Mouse (Mus musculus): ENCODE measurements at regions not wholly inside any gene's neighbourhood (a gene's known extent, or its start where the extent isn't known, plus 50 kb on each side); places are given as distances from the start of the nearest gene placed in this dataset.
A peak's percentile ranks its signal among the peaks of the same experiment; 100 is the strongest.
"Not testable (repeated sequence)": the region's sequence is repeated elsewhere in the genome, so short reads cannot be mapped to it uniquely, and the experiment has no call there.

GRCm38 (mm10) chr9:32947221-32947620 lies 311.2 kb downstream of the Ets1 start:
- H3K4me1 ChIP-seq (ENCODE audit: control insufficient read depth, insufficient read depth): no peaks in the 10 kb centered on the region
- H3K27me3 ChIP-seq (ENCODE audit: control insufficient read depth, insufficient read depth, low read length): no peaks in the 10 kb centered on the region
- DNase-seq (ENCODE audit: low spot score) (no peak), ATAC-seq (ENCODE audit: insufficient read depth, low read depth) (no peak)
- no peak overlapping the region for H3K27ac ChIP-seq (ENCODE audit: low read depth)
- H3K36me3 ChIP-seq (replicated peaks; ENCODE audit: control insufficient read depth, insufficient read depth, low read length): no peaks in the 10 kb centered on the region
- no peaks in the 10 kb centered on the region for H3K9me3 ChIP-seq (replicated peaks; ENCODE audit: control insufficient read depth, low read length)
- no peak overlapping the region for H3K4me3 ChIP-seq (ENCODE audit: low read depth, low read length)
- TF ChIP-seq EP300 (IDR thresholded peaks at IDR 0.05; ENCODE audit: low read depth): no peak
- TF ChIP-seq CTCF (IDR thresholded peaks at IDR 0.05; ENCODE audit: low read depth): no peak
- H3K9ac ChIP-seq (replicated peaks; ENCODE audit: low read depth, low read length): no peak overlapping the region
- WGBS: 76% methylated on average over 3 of the region's 3 CpGs
- no peak overlapping the region for H3K4me2 ChIP-seq (ENCODE audit: low read depth, low read length)

DNA sequence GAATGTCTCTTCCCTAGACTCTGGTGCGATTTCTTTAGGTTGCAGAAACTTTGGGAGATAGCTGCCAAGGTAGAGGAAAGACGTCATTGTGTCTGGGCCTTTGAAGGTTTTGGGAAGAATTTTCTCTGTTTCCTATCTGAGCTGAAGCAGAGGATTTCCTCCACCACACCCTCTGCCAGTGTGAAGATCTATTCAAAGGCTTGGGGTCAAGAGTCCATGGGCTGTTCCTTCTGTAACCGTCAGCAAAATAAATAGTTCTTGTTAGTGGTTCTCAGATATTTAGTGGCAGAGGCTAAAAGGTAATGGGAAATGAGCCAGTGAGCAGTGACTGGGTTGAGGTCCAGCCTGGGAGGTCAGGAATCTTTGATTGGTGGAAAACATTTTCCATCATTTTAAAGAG lies 313.0 kb downstream of the Ets1 start:
- ATAC-seq (ENCODE audit: insufficient read depth, low read depth) (no peak), DNase-seq (ENCODE audit: low spot score) (no peak)
- Histone ChIP-seq H3K9ac (replicated peaks; ENCODE audit: low read depth, low read length) (no peak overlapping the region), H3K4me2 (ENCODE audit: low read depth, low read length) (no peak overlapping the region), H3K27me3 (ENCODE audit: control insufficient read depth, insufficient read depth, low read length) (no peaks in the 10 kb centered on the region), H3K4me3 (ENCODE audit: low read depth, low read length) (no peak overlapping the region), H3K36me3 (replicated peaks; ENCODE audit: control insufficient read depth, insufficient read depth, low read length) (no peaks in the 10 kb centered on the region), H3K9me3 (replicated peaks; ENCODE audit: control insufficient read depth, low read length) (no peaks in the 10 kb centered on the region), H3K27ac (ENCODE audit: low read depth) (no peak overlapping the region), H3K4me1 (ENCODE audit: control insufficient read depth, insufficient read depth) (no peaks in the 10 kb centered on the region)
- TF ChIP-seq CTCF (IDR thresholded peaks at IDR 0.05; ENCODE audit: low read depth) (no peak), EP300 (IDR thresholded peaks at IDR 0.05; ENCODE audit: low read depth) (0 out of 2 replicates have a peak, but pooled peaks have one; percentile 23)
- WGBS: 63% methylated on average over 3 of the region's 3 CpGs

- ATAC-seq (ENCODE audit: insufficient read depth, low read depth) (no peak), DNase-seq (ENCODE audit: low spot score) (no peak)
- Histone ChIP-seq H3K27me3 (ENCODE audit: control insufficient read depth, insufficient read depth, low read length) (no peaks in the 10 kb centered on the region), H3K4me2 (ENCODE audit: low read depth, low read length) (no peak overlapping the region), H3K4me3 (ENCODE audit: low read depth, low read length) (no peak overlapping the region), H3K4me1 (ENCODE audit: control insufficient read depth, insufficient read depth) (no peaks in the 10 kb centered on the region), H3K9me3 (replicated peaks; ENCODE audit: control insufficient read depth, low read length) (no peaks in the 10 kb centered on the region), H3K27ac (ENCODE audit: low read depth) (no peak overlapping the region), H3K36me3 (replicated peaks; ENCODE audit: control insufficient read depth, insufficient read depth, low read length) (no peaks in the 10 kb centered on the region), H3K9ac (replicated peaks; ENCODE audit: low read depth, low read length) (no peak overlapping the region)
- no peak for TF ChIP-seq EP300 (IDR thresholded peaks at IDR 0.05; ENCODE audit: low read depth)
- TF ChIP-seq CTCF (IDR thresholded peaks at IDR 0.05; ENCODE audit: low read depth): no peak
- 64% methylated on average over 3 of the region's 3 CpGs for WGBS
Measured at GRCm38 (mm10) chr9:32958716-32959115, 322.7 kb downstream of the Ets1 start.

DNA sequence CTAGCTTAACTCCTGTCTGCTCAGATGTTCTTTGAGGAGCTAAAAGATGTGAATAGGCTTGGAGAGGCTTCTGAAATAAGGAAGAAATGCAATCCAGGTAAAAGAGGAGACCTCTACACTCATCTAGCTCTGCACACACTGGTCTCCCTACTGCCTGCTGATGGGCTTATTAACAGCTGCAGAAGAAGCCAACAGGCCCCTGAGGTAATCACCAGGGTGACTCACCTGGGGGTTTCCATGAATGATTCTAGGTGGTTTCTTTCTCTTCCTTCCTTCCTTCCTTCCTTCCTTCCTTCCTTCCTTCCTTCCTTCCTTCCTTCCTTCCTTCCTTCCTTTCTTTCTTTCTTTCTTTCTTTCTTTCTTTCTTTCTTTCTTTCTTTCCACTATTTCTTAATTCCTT lies 323.4 kb downstream of the Ets1 start:
- not testable (repeated sequence) for H3K9me3 ChIP-seq (replicated peaks; ENCODE audit: control insufficient read depth, low read length); H3K4me2 ChIP-seq (ENCODE audit: low read depth, low read length); H3K36me3 ChIP-seq (replicated peaks; ENCODE audit: control insufficient read depth, insufficient read depth, low read length); H3K9ac ChIP-seq (replicated peaks; ENCODE audit: low read depth, low read length); H3K27ac ChIP-seq (ENCODE audit: low read depth); H3K4me3 ChIP-seq (ENCODE audit: low read depth, low read length); H3K27me3 ChIP-seq (ENCODE audit: control insufficient read depth, insufficient read depth, low read length); H3K4me1 ChIP-seq (ENCODE audit: control insufficient read depth, insufficient read depth); DNase-seq (ENCODE audit: low spot score); ATAC-seq (ENCODE audit: insufficient read depth, low read depth)

GRCm38 (mm10) chr9:32962679-32963205 lies 326.7 kb downstream of the Ets1 start:
- no peak overlapping the region for H3K27ac ChIP-seq (ENCODE audit: low read depth)
- H3K27me3 ChIP-seq (ENCODE audit: control insufficient read depth, insufficient read depth, low read length): no peaks in the 10 kb centered on the region
- DNase-seq (ENCODE audit: low spot score): no peak
- H3K4me1 ChIP-seq (ENCODE audit: control insufficient read depth, insufficient read depth): no peaks in the 10 kb centered on the region
- no peak for TF ChIP-seq CTCF (IDR thresholded peaks at IDR 0.05; ENCODE audit: low read depth)
- TF ChIP-seq EP300 (IDR thresholded peaks at IDR 0.05; ENCODE audit: low read depth): no peak
- no peak for ATAC-seq (ENCODE audit: insufficient read depth, low read depth)
- H3K36me3 ChIP-seq (replicated peaks; ENCODE audit: control insufficient read depth, insufficient read depth, low read length): no peaks in the 10 kb centered on the region
- no peaks in the 10 kb centered on the region for H3K9me3 ChIP-seq (replicated peaks; ENCODE audit: control insufficient read depth, low read length)
- H3K9ac ChIP-seq (replicated peaks; ENCODE audit: low read depth, low read length): no peak overlapping the region
- WGBS: 85% methylated on average over 5 of the region's 5 CpGs
- H3K4me2 ChIP-seq (ENCODE audit: low read depth, low read length): no peak overlapping the region
- H3K4me3 ChIP-seq (ENCODE audit: low read depth, low read length): no peak overlapping the region

DNA sequence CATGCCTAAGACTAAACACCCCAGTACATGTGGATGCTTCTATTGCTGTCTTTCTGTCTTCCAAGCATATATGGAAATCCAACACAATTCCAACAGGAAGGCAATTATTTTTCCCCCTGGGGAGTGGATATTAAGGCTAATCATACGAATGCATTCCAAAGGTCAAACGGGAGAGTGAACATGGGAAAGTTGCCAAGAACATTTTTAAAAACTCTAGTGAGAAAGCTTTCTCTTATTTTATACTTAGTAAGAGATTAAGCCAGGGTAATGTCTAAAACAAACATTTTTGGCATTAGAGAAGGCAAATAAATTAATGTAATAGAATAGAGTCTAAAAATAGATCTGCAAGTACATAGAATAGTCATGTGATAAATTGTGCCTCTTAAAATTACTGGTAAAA lies 332.4 kb downstream of the Ets1 start:
- Histone ChIP-seq H3K9ac (replicated peaks; ENCODE audit: low read depth, low read length) (no peak overlapping the region), H3K4me1 (ENCODE audit: control insufficient read depth, insufficient read depth) (peaks cover 5% of the 10 kb centered on the region; the same call in 1 of the 2 replicates), H3K9me3 (replicated peaks; ENCODE audit: control insufficient read depth, low read length) (no peaks in the 10 kb centered on the region), H3K27ac (ENCODE audit: low read depth) (no peak overlapping the region), H3K4me2 (ENCODE audit: low read depth, low read length) (no peak overlapping the region), H3K36me3 (replicated peaks; ENCODE audit: control insufficient read depth, insufficient read depth, low read length) (no peaks in the 10 kb centered on the region), H3K4me3 (ENCODE audit: low read depth, low read length) (no peak overlapping the region), H3K27me3 (ENCODE audit: control insufficient read depth, insufficient read depth, low read length) (no peaks in the 10 kb centered on the region)
- WGBS: 4% methylated on average over 2 of the region's 2 CpGs
- ATAC-seq (ENCODE audit: insufficient read depth, low read depth) (no peak), DNase-seq (ENCODE audit: low spot score) (peak; percentile 31)
- TF ChIP-seq EP300 (IDR thresholded peaks at IDR 0.05; ENCODE audit: low read depth) (no peak), CTCF (IDR thresholded peaks at IDR 0.05; ENCODE audit: low read depth) (no peak)
